In genomic region chr3:52253656-52254461, GRCm38 (mm10) we compare ENCODE assay signal across 8 mouse cellular contexts. TPM values are rescaled to one million over a fixed set of nuclear protein-coding genes. Genes with fewer than 3 reads are reported as not detected.
DNase-seq lines count a peak whose midpoint lies in the region; ATAC-seq lines count a peak whose summit lies in the region.

No protein-coding gene starts in this region.

- H3K27ac ChIP-seq in forebrain, embryonic 14.5 days (ENCODE audit: low read depth, low read length), result no peak overlapping the region
- H3K27ac ChIP-seq in forebrain, embryonic 12.5 days, result no peak overlapping the region
- H3K27ac ChIP-seq in intestine, embryonic 14.5 days (ENCODE audit: low read depth), result no peak overlapping the region

- 17% methylated on average over 14 of the region's 14 CpGs for WGBS in forebrain, embryonic 14.5 days
- WGBS in forebrain, embryonic 12.5 days, result 16% methylated on average over 14 of the region's 14 CpGs
- WGBS in intestine, embryonic 14.5 days, result 25% methylated on average over 14 of the region's 14 CpGs

- H3K9ac ChIP-seq in forebrain, embryonic 14.5 days (ENCODE audit: low read length), result no peak overlapping the region
- no peak overlapping the region for H3K9ac ChIP-seq in forebrain, embryonic 12.5 days
- no peak overlapping the region for H3K9ac ChIP-seq in intestine, embryonic 14.5 days (ENCODE audit: low read length)

- no peaks in the 10 kb centered on the region for H3K36me3 ChIP-seq in forebrain, embryonic 14.5 days (ENCODE audit: control insufficient read depth, insufficient read depth, low read length)
- H3K36me3 ChIP-seq in forebrain, embryonic 12.5 days (replicated peaks), result no peaks in the 10 kb centered on the region
- no peaks in the 10 kb centered on the region for H3K36me3 ChIP-seq in intestine, embryonic 14.5 days (ENCODE audit: control insufficient read depth, insufficient read depth, low read length)

- DNase-seq in forebrain, embryonic 14.5 days (ENCODE audit: low spot score), result peak; percentile 52
- peak; percentile 46 for DNase-seq in 3134 (ENCODE audit: extremely low read depth, insufficient read length, low spot score)
- peak; percentile 37 for DNase-seq in T-cell, adult 2 months (ENCODE audit: low spot score)
- DNase-seq in intestine, embryonic 14.5 days (ENCODE audit: low spot score), result peak; percentile 70
- DNase-seq in retina, postnatal 1 day, result peak; percentile 60
- no peak for DNase-seq in gastrocnemius, adult 18-20 months (ENCODE audit: low spot score)
- no peak for DNase-seq in right cerebral cortex, postnatal 36 days (ENCODE audit: low spot score in 2 of 2)

- no peaks in the 10 kb centered on the region for H3K9me3 ChIP-seq in forebrain, embryonic 14.5 days (replicated peaks; ENCODE audit: control insufficient read depth, low read length)
- no peaks in the 10 kb centered on the region for H3K9me3 ChIP-seq in forebrain, embryonic 12.5 days
- H3K9me3 ChIP-seq in intestine, embryonic 14.5 days (ENCODE audit: control insufficient read depth, low read length), result no peaks in the 10 kb centered on the region

- H3K4me3 ChIP-seq in forebrain, embryonic 14.5 days (ENCODE audit: low read depth, low read length), result no peak overlapping the region
- no peak overlapping the region for H3K4me3 ChIP-seq in forebrain, embryonic 12.5 days (replicated peaks)
- no peak overlapping the region for H3K4me3 ChIP-seq in intestine, embryonic 14.5 days (ENCODE audit: low read depth, low read length)

- H3K4me2 ChIP-seq in forebrain, embryonic 14.5 days (ENCODE audit: low read length), result no peak overlapping the region
- no peak overlapping the region for H3K4me2 ChIP-seq in forebrain, embryonic 12.5 days
- no peak overlapping the region for H3K4me2 ChIP-seq in intestine, embryonic 14.5 days (ENCODE audit: low read length)

- H3K27me3 ChIP-seq in forebrain, embryonic 14.5 days (replicated peaks; ENCODE audit: control insufficient read depth, insufficient read depth, low read length), result no peaks in the 10 kb centered on the region
- H3K27me3 ChIP-seq in forebrain, embryonic 12.5 days, result peaks cover 25% of the 10 kb centered on the region
- no peaks in the 10 kb centered on the region for H3K27me3 ChIP-seq in intestine, embryonic 14.5 days (replicated peaks; ENCODE audit: control insufficient read depth, insufficient read depth, low read length)

- no peaks in the 10 kb centered on the region for H3K4me1 ChIP-seq in forebrain, embryonic 14.5 days (ENCODE audit: control insufficient read depth, insufficient read depth, low read length)
- H3K4me1 ChIP-seq in forebrain, embryonic 12.5 days, result peaks cover 4% of the 10 kb centered on the region
- H3K4me1 ChIP-seq in intestine, embryonic 14.5 days (replicated peaks; ENCODE audit: control insufficient read depth, insufficient read depth, low read length), result no peaks in the 10 kb centered on the region

- ATAC-seq in forebrain, embryonic 14.5 days, result no peak
- ATAC-seq in forebrain, embryonic 12.5 days (ENCODE audit: low FRiP score), result no peak
- peak; percentile 82 for ATAC-seq in intestine, embryonic 14.5 days (replicated peaks; ENCODE audit: low FRiP score, low TSS enrichment, low read depth)

RNA-seq across cellular contexts. Expression of gene Foxo1, which starts 14.3 kb away (rescaled TPM):
- 2.8 and 2.9 TPM in 2 replicates for polyA plus RNA-seq in forebrain, embryonic 14.5 days (2014; fragmentation: Nextera tagmentation; extraction: Ambion mirVana)
- 2.9 and 3.4 TPM in 2 replicates for polyA plus RNA-seq in forebrain, embryonic 12.5 days (2016; fragmentation: Nextera tagmentation; extraction: Ambion mirVana)
- polyA plus RNA-seq in intestine, embryonic 14.5 days (2014; fragmentation: Nextera tagmentation; extraction: Ambion mirVana), result 7.5 and 8.2 TPM in 2 replicates
- 10 to 100 TPM; 16.0 to 36.1 TPM for total RNA-seq in gastrocnemius, adult 18-20 months (2021)

Comparison
In these comparisons a context has a peak if more than half of its experiments do, and no peak if none do; other contexts are left out.
1. DNase-seq: peak in forebrain, embryonic 14.5 days (single experiment), 3134 (single experiment), T-cell, adult 2 months (single experiment), intestine, embryonic 14.5 days (single experiment) and retina, postnatal 1 day (single experiment); none in gastrocnemius, adult 18-20 months (single experiment) and right cerebral cortex, postnatal 36 days (0 of 2).